Mouse (Mus musculus): ENCODE measurements around the gene Ccdc180. TPM values are rescaled to one million over a fixed set of nuclear protein-coding genes. Genes with fewer than 3 reads are reported as not detected.

Ccdc180 gene
- total and polyA plus RNA-seq, 3 experiments = 0.20 TPM; not detected in 2

DNA sequence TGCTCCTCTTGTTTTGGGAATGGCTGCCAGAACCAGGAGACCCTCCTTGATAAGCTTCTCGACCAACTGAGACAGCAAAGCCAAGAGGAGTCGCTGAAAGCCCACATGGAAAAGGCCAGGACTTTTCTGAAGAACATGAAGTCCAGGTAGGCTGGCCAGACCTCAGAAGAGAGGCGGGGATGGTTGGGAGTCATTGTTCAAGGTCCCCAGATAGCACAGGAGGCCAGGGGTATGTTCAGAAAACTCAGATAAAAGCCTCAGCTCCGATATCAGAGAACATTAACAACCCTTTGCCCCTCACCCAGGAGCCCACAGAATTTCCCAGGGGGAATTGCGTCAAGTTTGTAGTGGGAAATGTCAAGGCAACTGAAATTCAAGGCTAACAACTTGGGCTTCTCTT, 21.2 kb downstream of the Ccdc180 start:
- dilution Hi-C loops (cut with MboI; ENCODE audit: extremely low pct_ligation_motif_present, extremely low pct_unique_long_range_greater_than_20kb, low sequenced_read_pairs) = no loop called here
- in situ Hi-C loops (cut with MboI; ENCODE audit: low pct_ligation_motif_present, low pct_unique_long_range_greater_than_20kb, low sequenced_read_pairs) = no loop called here
- no peak for TF ChIP-seq MAZ (IDR thresholded peaks at IDR 0.05; ENCODE audit: low read depth, low read length)
- no peak for TF ChIP-seq BHLHE40 (IDR thresholded peaks at IDR 0.05; ENCODE audit: low read depth, low read length)
- no peak for TF ChIP-seq POLR2A (IDR thresholded peaks at IDR 0.05; ENCODE audit: low read depth, low read length)
- TF ChIP-seq MYC (IDR thresholded peaks at IDR 0.05; ENCODE audit: low read depth, low read length) = no peak
- TF ChIP-seq KAT2A (IDR thresholded peaks at IDR 0.05; ENCODE audit: insufficient replicate concordance, low read length) = no peak
- TF ChIP-seq ZC3H11A (IDR thresholded peaks at IDR 0.05; ENCODE audit: low read depth, low read length) = no peak
- TF ChIP-seq NRF1 (IDR thresholded peaks at IDR 0.05; ENCODE audit: low read depth, low read length) = no peak
- TF ChIP-seq ELF1 (IDR thresholded peaks at IDR 0.05; ENCODE audit: low read depth, low read length) = no peak
- no peak for TF ChIP-seq UBTF (IDR thresholded peaks at IDR 0.05; ENCODE audit: low read depth, low read length)
- TF ChIP-seq JUND (conservative IDR thresholded peaks at IDR 0.05; ENCODE audit: low read depth, low read length) = no peak
- no peak for TF ChIP-seq SIN3A (IDR thresholded peaks at IDR 0.05; ENCODE audit: low read length)
- TF ChIP-seq RCOR1 (conservative IDR thresholded peaks at IDR 0.05; ENCODE audit: low read depth, low read length) = no peak
- Histone ChIP-seq H3K4me2 (ENCODE audit: insufficient read depth, low read depth, poor library complexity, severe bottlenecking) (no peak overlapping the region), H3K27me3 (replicated peaks) (peaks cover 21% of the 10 kb centered on the region), H3K36me3 (replicated peaks in 1 of 2; ENCODE audit: control insufficient read depth in 1 of 2, insufficient read depth in 1 of 2, low read length in 1 of 2) (no peaks in the 10 kb centered on the region), H3K4me1 (ENCODE audit: control insufficient read depth in 1 of 2, insufficient read depth in 2 of 2) (no peaks in the 10 kb centered on the region), H3K9me3 (replicated peaks; ENCODE audit: low read length) (peaks cover 4% of the 10 kb centered on the region), H3K27ac (ENCODE audit: insufficient read depth, low read depth) (no peak overlapping the region), H3K9ac (ENCODE audit: insufficient read depth, low read depth) (no peak overlapping the region), H3K4me3 (replicated peaks in 1 of 3; ENCODE audit: low read depth in 2 of 3, low read length in 2 of 3, poor library complexity in 1 of 3) (no peak overlapping the region), H3K79me2 (replicated peaks; ENCODE audit: control insufficient read depth, extremely low read depth, insufficient read depth, poor library complexity, severe bottlenecking) (no peaks in the 10 kb centered on the region)
- DNase-seq (ENCODE audit: extremely low read depth) = no peak

DNA sequence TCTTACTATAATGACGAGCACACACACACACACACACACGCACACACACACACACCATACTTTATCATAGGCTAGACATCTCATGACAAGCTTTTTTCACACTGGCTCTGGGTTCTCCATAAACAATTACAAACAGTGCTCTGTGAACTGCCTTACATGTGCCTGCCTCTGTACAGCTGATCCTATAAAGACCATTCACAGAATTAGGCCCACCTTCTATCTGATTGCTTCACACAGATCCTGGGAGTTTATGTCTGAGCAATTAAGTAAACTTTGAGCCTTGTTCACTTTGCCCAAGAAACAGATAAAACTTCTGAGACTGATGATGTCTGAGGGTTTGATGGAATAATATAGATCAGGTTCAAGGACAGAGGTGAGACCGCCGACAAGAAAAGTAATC, 21.8 kb downstream of the Ccdc180 start:
- dilution Hi-C loops (cut with MboI; ENCODE audit: extremely low pct_ligation_motif_present, extremely low pct_unique_long_range_greater_than_20kb, low sequenced_read_pairs) (no loop called here), in situ Hi-C loops (cut with MboI; ENCODE audit: low pct_ligation_motif_present, low pct_unique_long_range_greater_than_20kb, low sequenced_read_pairs) (no loop called here)
- TF ChIP-seq TBP (conservative IDR thresholded peaks at IDR 0.05; ENCODE audit: low read depth, low read length) (no peak), JUN (IDR thresholded peaks at IDR 0.05; ENCODE audit: insufficient read depth, low read depth, low read length) (no peak), ZNF384 (IDR thresholded peaks at IDR 0.05; ENCODE audit: low read depth, low read length) (no peak), ETS1 (conservative IDR thresholded peaks at IDR 0.05; ENCODE audit: low read depth, low read length) (no peak), EP300 (IDR thresholded peaks at IDR 0.05; ENCODE audit: low read length) (no peak), UBTF (IDR thresholded peaks at IDR 0.05; ENCODE audit: low read depth, low read length) (no peak), ELF1 (IDR thresholded peaks at IDR 0.05; ENCODE audit: low read depth, low read length) (no peak), PAX5 (IDR thresholded peaks at IDR 0.05; ENCODE audit: low read length) (no peak), RCOR1 (conservative IDR thresholded peaks at IDR 0.05; ENCODE audit: low read depth, low read length) (no peak), IRF4 (IDR thresholded peaks at IDR 0.05; ENCODE audit: low read depth, low read length) (no peak), JUND (conservative IDR thresholded peaks at IDR 0.05; ENCODE audit: low read depth, low read length) (no peak)
- Histone ChIP-seq H3K9me3 (replicated peaks; ENCODE audit: low read length) (peaks cover 4% of the 10 kb centered on the region), H3K4me2 (ENCODE audit: insufficient read depth, low read depth, poor library complexity, severe bottlenecking) (no peak overlapping the region), H3K27me3 (replicated peaks) (peaks cover 25% of the 10 kb centered on the region), H3K4me3 (replicated peaks in 1 of 3; ENCODE audit: low read depth in 2 of 3, low read length in 2 of 3, poor library complexity in 1 of 3) (no peak overlapping the region), H3K79me2 (replicated peaks; ENCODE audit: control insufficient read depth, extremely low read depth, insufficient read depth, poor library complexity, severe bottlenecking) (no peaks in the 10 kb centered on the region), H3K4me1 (ENCODE audit: control insufficient read depth in 1 of 2, insufficient read depth in 2 of 2) (no peaks in the 10 kb centered on the region), H3K27ac (ENCODE audit: insufficient read depth, low read depth) (no peak overlapping the region), H3K9ac (ENCODE audit: insufficient read depth, low read depth) (no peak overlapping the region), H3K36me3 (replicated peaks in 1 of 2; ENCODE audit: control insufficient read depth in 1 of 2, insufficient read depth in 1 of 2, low read length in 1 of 2) (no peaks in the 10 kb centered on the region)
- DNase-seq (ENCODE audit: extremely low read depth) = no peak

Measured in CH12.LX (cell line).